17 mouse cellular contexts compared by ENCODE assay signal in the genomic region with DNA sequence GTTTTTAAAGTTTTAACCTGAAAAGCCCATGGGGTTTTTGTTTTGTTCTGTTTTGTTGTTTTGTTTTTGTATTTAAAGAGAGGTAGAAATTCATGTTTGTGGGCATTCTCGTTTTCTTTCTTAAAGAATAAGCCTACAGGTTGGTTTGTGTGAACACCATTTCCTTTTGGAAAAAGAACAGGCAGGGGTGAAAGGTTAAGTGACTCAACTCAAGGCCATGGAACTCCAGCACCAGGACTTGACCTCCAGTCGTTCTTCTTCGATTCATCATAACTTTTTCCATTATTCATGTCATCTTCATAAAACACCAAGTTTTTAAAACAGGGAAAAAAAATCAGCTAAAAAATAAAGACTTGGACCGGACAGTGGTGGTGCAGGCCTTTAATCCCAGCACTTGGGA.
DNase-seq lines count a peak whose midpoint lies in the region.
"Had no signal": no experiment of that assay in that cellular context is flagged by ENCODE, and none has a peak within 500 bp of the region (broad histone marks: within the 10 kb centered on the region; RNA-seq: fewer than 3 reads in every experiment).

No protein-coding gene starts in this region.

- peak; percentile 58 to 86 for DNase-seq in adrenal gland, adult (ENCODE audit: inconsistent age in 2 of 2, low spot score in 1 of 2)
- no peak for DNase-seq in adrenal gland, adult 8-10 months
- peak; percentile 68 for DNase-seq in adrenal gland, adult 2 months
- no peak for DNase-seq in adrenal gland, postnatal 10 days
- DNase-seq in adrenal gland, postnatal 14 days, result peak; percentile 30
- no peak for DNase-seq in adrenal gland, adult 18-20 months (ENCODE audit: low spot score in 2 of 2)
- DNase-seq: adrenal gland, postnatal 25 days; B cell, adult 2 months; cerebellum, adult 11 months; cerebellum, adult 11-12 months; cerebellum, adult 18-20 months; cerebellum, adult 2 months; cerebellum, adult 8-10 months; cerebellum, adult 9-10 months; cerebellum, adult 9-11 months; cerebellum, postnatal 10 days; cerebellum, postnatal 14 days had no signal

Comparison
In these comparisons a context has a peak if more than half of its experiments do, and no peak if none do; other contexts are left out.
1. DNase-seq: peak in adrenal gland, adult (2 of 2), adrenal gland, adult 2 months (single experiment) and adrenal gland, postnatal 14 days (single experiment); none in adrenal gland, adult 8-10 months (single experiment), adrenal gland, postnatal 10 days (single experiment) and adrenal gland, adult 18-20 months (0 of 2).